Mouse (Mus musculus) heart, postnatal 0 days (tissue): ENCODE data around the gene Arhgap11a.

Experiments
- CTCF ChIP-seq: IDR thresholded peaks from 2 replicates; pipeline ENCODE4 v1.5.1; 2016; ENCODE audit warnings: antibody characterized with exemption, control low read depth, low read depth
- EP300 ChIP-seq: IDR thresholded peaks from 2 replicates; pipeline ENCODE4 v1.6.1; 2016; ENCODE audit warnings: antibody characterized with exemption, low read depth

GRCm38 (mm10) chr2:113822367-113822766 lies 26.1 kb downstream of the Arhgap11a start:
- TF ChIP-seq EP300 (no peak), CTCF (no peak)
